Mouse (Mus musculus): ENCODE data around the gene Gtdc1. TPM values are rescaled to one million over a fixed set of nuclear protein-coding genes. Genes with fewer than 3 reads are reported as not detected.

Gtdc1 gene
- polyA plus RNA-seq, 1 experiment from 2014 or later: 17.3 TPM

DNA sequence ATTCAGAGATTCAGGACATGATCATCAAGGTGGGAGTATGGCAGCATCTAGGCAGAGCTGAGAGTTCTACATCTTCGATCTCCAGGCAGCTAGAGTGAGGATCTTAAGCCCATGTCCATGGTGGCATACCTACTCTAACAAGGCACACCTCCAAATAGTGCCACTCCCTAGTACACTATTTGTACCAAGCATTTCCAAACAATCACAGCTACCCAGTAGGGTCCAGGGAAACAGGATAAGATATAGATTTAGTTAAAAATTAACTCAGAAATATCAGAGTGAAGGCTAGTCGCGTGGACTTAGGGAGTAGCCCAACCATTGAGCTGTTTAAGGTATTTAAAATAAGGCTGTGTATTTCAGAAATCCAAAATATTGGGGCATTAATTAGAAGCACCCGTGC lies 82.0 kb downstream of the Gtdc1 start:
- no peaks in the 10 kb centered on the region for H3K4me1 ChIP-seq (replicated peaks; ENCODE audit: control insufficient read depth, insufficient read depth, low read length)
- no peak for DNase-seq (ENCODE audit: low spot score)
- H3K9me3 ChIP-seq (ENCODE audit: control insufficient read depth, low read length): no peaks in the 10 kb centered on the region
- no peak overlapping the region for H3K4me2 ChIP-seq (replicated peaks; ENCODE audit: low read depth, low read length)
- no peaks in the 10 kb centered on the region for H3K27me3 ChIP-seq (ENCODE audit: control insufficient read depth, insufficient read depth, low read length)
- H3K36me3 ChIP-seq (ENCODE audit: control insufficient read depth, insufficient read depth, low read length): no peaks in the 10 kb centered on the region
- no peak overlapping the region for H3K9ac ChIP-seq (ENCODE audit: low read depth, low read length)
- no peak overlapping the region for H3K4me3 ChIP-seq (ENCODE audit: low read depth, low read length)
- no peak for ATAC-seq (ENCODE audit: low FRiP score)
- H3K27ac ChIP-seq (ENCODE audit: low read depth, low read length): no peak overlapping the region
- WGBS: 92% methylated on average over 4 of the region's 4 CpGs

DNA sequence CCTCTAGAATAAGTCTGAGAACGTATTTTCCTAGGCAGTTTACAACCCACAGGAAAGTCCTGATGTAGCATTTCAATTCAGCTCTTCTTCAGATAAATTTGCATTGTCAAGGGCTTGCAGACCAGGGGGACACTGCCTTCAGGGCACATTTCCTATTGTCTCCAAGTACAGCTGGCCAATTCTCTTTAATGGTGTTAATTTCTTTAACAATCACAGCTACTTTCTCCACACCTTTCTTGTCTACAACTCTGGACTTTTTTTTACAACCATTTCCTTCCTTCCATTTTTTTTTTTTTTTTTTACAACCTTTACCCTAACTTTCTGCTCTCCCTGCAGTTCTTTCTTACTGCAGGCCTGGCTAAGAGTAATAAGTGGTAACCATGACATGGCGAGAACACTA lies 97.7 kb downstream of the Gtdc1 start:
- Histone ChIP-seq H3K9ac (ENCODE audit: low read depth, low read length) (no peak overlapping the region), H3K27me3 (ENCODE audit: control insufficient read depth, insufficient read depth, low read length) (no peaks in the 10 kb centered on the region), H3K4me3 (ENCODE audit: low read depth, low read length) (no peak overlapping the region), H3K27ac (ENCODE audit: low read depth, low read length) (no peak overlapping the region), H3K36me3 (ENCODE audit: control insufficient read depth, insufficient read depth, low read length) (no peaks in the 10 kb centered on the region), H3K9me3 (ENCODE audit: control insufficient read depth, low read length) (no peaks in the 10 kb centered on the region), H3K4me1 (replicated peaks; ENCODE audit: control insufficient read depth, insufficient read depth, low read length) (no peaks in the 10 kb centered on the region), H3K4me2 (replicated peaks; ENCODE audit: low read depth, low read length) (no peak overlapping the region)
- no peak for DNase-seq (ENCODE audit: low spot score)
- no peak for ATAC-seq (ENCODE audit: low FRiP score)
- 77% methylated on average over 2 of the region's 2 CpGs for WGBS

DNA sequence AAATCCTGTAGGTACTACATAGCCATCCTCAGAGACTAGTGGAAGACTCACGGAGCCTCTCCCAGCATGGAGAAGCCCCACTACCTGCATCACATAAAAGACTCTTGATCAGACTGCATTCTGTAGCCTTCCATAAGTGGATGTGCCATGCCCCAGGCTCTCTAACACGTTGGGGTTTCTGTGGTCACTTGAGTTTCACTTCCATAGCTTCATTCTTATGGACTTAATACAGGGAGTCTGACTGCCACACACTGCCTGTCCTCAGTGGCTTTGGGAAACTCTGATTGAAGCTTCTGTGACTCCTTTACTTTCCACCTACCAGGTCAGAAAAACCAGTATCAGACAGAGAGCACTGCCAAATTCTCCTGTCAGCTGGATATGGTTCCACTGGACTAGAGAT lies 98.1 kb downstream of the Gtdc1 start:
- DNase-seq (ENCODE audit: low spot score) (no peak), ATAC-seq (ENCODE audit: low FRiP score) (no peak)
- no peak overlapping the region for H3K9ac ChIP-seq (ENCODE audit: low read depth, low read length)
- no peak overlapping the region for H3K4me3 ChIP-seq (ENCODE audit: low read depth, low read length)
- no peaks in the 10 kb centered on the region for H3K4me1 ChIP-seq (replicated peaks; ENCODE audit: control insufficient read depth, insufficient read depth, low read length)
- H3K27ac ChIP-seq (ENCODE audit: low read depth, low read length): no peak overlapping the region
- H3K36me3 ChIP-seq (ENCODE audit: control insufficient read depth, insufficient read depth, low read length): no peaks in the 10 kb centered on the region
- H3K4me2 ChIP-seq (replicated peaks; ENCODE audit: low read depth, low read length): no peak overlapping the region
- no peaks in the 10 kb centered on the region for H3K27me3 ChIP-seq (ENCODE audit: control insufficient read depth, insufficient read depth, low read length)
- H3K9me3 ChIP-seq (ENCODE audit: control insufficient read depth, low read length): no peaks in the 10 kb centered on the region
- 76% methylated on average over 2 of the region's 2 CpGs for WGBS

DNA sequence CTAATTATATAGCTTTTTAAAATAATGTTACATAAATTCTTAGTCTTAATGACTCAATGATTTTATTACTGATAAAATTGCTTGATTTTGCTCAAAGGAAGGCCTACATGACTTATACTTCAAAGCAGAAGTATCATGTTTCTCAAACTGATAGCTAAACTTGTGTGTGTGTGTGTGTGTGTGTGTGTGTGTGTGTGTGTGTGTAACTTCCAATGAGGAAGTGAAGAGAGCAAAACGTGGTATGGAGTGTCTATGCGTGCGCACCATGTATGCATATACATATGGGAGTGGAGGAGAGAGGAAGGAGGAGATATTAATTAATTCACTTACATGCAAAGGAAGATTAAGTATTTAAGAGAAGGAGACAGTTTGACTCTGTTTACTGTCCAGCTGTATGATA lies 100.8 kb downstream of the Gtdc1 start:
- H3K9me3 ChIP-seq (ENCODE audit: control insufficient read depth, low read length): no peaks in the 10 kb centered on the region
- H3K4me1 ChIP-seq (replicated peaks; ENCODE audit: control insufficient read depth, insufficient read depth, low read length): no peaks in the 10 kb centered on the region
- WGBS: 95% methylated on average over 3 of the region's 3 CpGs
- H3K4me2 ChIP-seq (replicated peaks; ENCODE audit: low read depth, low read length): no peak overlapping the region
- no peak overlapping the region for H3K27ac ChIP-seq (ENCODE audit: low read depth, low read length)
- H3K9ac ChIP-seq (ENCODE audit: low read depth, low read length): no peak overlapping the region
- ATAC-seq (ENCODE audit: low FRiP score) (no peak), DNase-seq (ENCODE audit: low spot score) (no peak)
- H3K36me3 ChIP-seq (ENCODE audit: control insufficient read depth, insufficient read depth, low read length): no peaks in the 10 kb centered on the region
- no peaks in the 10 kb centered on the region for H3K27me3 ChIP-seq (ENCODE audit: control insufficient read depth, insufficient read depth, low read length)
- H3K4me3 ChIP-seq (ENCODE audit: low read depth, low read length): no peak overlapping the region

GRCm38 (mm10) chr2:44817787-44818186 lies 109.7 kb downstream of the Gtdc1 start:
- H3K27me3 ChIP-seq (ENCODE audit: control insufficient read depth, insufficient read depth, low read length): no peaks in the 10 kb centered on the region
- no peak overlapping the region for H3K9ac ChIP-seq (ENCODE audit: low read depth, low read length)
- ATAC-seq (ENCODE audit: low FRiP score): no peak
- H3K4me3 ChIP-seq (ENCODE audit: low read depth, low read length): no peak overlapping the region
- H3K4me1 ChIP-seq (replicated peaks; ENCODE audit: control insufficient read depth, insufficient read depth, low read length): no peaks in the 10 kb centered on the region
- no peak overlapping the region for H3K4me2 ChIP-seq (replicated peaks; ENCODE audit: low read depth, low read length)
- H3K27ac ChIP-seq (ENCODE audit: low read depth, low read length): no peak overlapping the region
- H3K36me3 ChIP-seq (ENCODE audit: control insufficient read depth, insufficient read depth, low read length): no peaks in the 10 kb centered on the region
- DNase-seq (ENCODE audit: low spot score): no peak
- no peaks in the 10 kb centered on the region for H3K9me3 ChIP-seq (ENCODE audit: control insufficient read depth, low read length)

- no peak overlapping the region for H3K9ac ChIP-seq (ENCODE audit: low read depth, low read length)
- no peaks in the 10 kb centered on the region for H3K36me3 ChIP-seq (ENCODE audit: control insufficient read depth, insufficient read depth, low read length)
- no peak for DNase-seq (ENCODE audit: low spot score)
- H3K27me3 ChIP-seq (ENCODE audit: control insufficient read depth, insufficient read depth, low read length): no peaks in the 10 kb centered on the region
- H3K4me3 ChIP-seq (ENCODE audit: low read depth, low read length): no peak overlapping the region
- WGBS: 79% methylated on average over 3 of the region's 3 CpGs
- no peak overlapping the region for H3K27ac ChIP-seq (ENCODE audit: low read depth, low read length)
- no peaks in the 10 kb centered on the region for H3K4me1 ChIP-seq (replicated peaks; ENCODE audit: control insufficient read depth, insufficient read depth, low read length)
- ATAC-seq (ENCODE audit: low FRiP score): no peak
- no peak overlapping the region for H3K4me2 ChIP-seq (replicated peaks; ENCODE audit: low read depth, low read length)
- H3K9me3 ChIP-seq (ENCODE audit: control insufficient read depth, low read length): no peaks in the 10 kb centered on the region
Observed at GRCm38 (mm10) chr2:44813729-44814128, 113.7 kb downstream of the Gtdc1 start.

GRCm38 (mm10) chr2:44804497-44804896 lies 123.0 kb downstream of the Gtdc1 start:
- Histone ChIP-seq H3K36me3 (ENCODE audit: control insufficient read depth, insufficient read depth, low read length) (no peaks in the 10 kb centered on the region), H3K9me3 (ENCODE audit: control insufficient read depth, low read length) (no peaks in the 10 kb centered on the region), H3K27ac (ENCODE audit: low read depth, low read length) (no peak overlapping the region), H3K4me1 (replicated peaks; ENCODE audit: control insufficient read depth, insufficient read depth, low read length) (no peaks in the 10 kb centered on the region), H3K27me3 (ENCODE audit: control insufficient read depth, insufficient read depth, low read length) (no peaks in the 10 kb centered on the region), H3K4me2 (replicated peaks; ENCODE audit: low read depth, low read length) (no peak overlapping the region), H3K9ac (ENCODE audit: low read depth, low read length) (no peak overlapping the region), H3K4me3 (ENCODE audit: low read depth, low read length) (no peak overlapping the region)
- ATAC-seq (ENCODE audit: low FRiP score) (no peak), DNase-seq (ENCODE audit: low spot score) (no peak)
- WGBS: 90% methylated on average over 6 of the region's 6 CpGs

DNA sequence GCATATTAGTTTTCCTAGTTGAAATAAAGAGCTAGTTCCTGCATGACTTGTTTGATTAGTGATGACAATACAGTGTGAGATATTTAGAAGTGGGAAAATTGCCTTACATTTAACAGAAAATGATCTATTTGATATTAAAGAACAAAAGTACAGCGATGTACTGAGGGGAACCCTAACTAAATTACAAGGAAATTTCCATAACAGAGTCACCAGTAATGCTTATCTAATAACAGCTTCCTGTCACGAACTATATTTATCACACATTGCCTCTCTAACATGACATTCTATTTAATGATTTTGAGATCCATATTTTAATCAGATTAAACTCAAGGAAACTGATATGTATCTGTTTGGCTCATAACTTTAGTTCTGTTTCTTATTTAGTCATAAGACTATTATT lies 126.1 kb downstream of the Gtdc1 start:
- Histone ChIP-seq H3K4me3 (ENCODE audit: low read depth, low read length) (no peak overlapping the region), H3K4me1 (replicated peaks; ENCODE audit: control insufficient read depth, insufficient read depth, low read length) (no peaks in the 10 kb centered on the region), H3K9ac (ENCODE audit: low read depth, low read length) (no peak overlapping the region), H3K27me3 (ENCODE audit: control insufficient read depth, insufficient read depth, low read length) (no peaks in the 10 kb centered on the region), H3K9me3 (ENCODE audit: control insufficient read depth, low read length) (no peaks in the 10 kb centered on the region), H3K36me3 (ENCODE audit: control insufficient read depth, insufficient read depth, low read length) (no peaks in the 10 kb centered on the region), H3K27ac (ENCODE audit: low read depth, low read length) (no peak overlapping the region), H3K4me2 (replicated peaks; ENCODE audit: low read depth, low read length) (no peak overlapping the region)
- WGBS: 88% methylated on average over 2 of the region's 2 CpGs
- ATAC-seq (ENCODE audit: low FRiP score): no peak
- DNase-seq (ENCODE audit: low spot score): no peak

GRCm38 (mm10) chr2:44791840-44792239 lies 135.6 kb downstream of the Gtdc1 start:
- no peak overlapping the region for H3K4me2 ChIP-seq (replicated peaks; ENCODE audit: low read depth, low read length)

More at GRCm38 (mm10) chr2:44791840-44792239, 135.6 kb downstream of the Gtdc1 start:
- no peaks in the 10 kb centered on the region for H3K27me3 ChIP-seq (ENCODE audit: control insufficient read depth, insufficient read depth, low read length)
- no peaks in the 10 kb centered on the region for H3K9me3 ChIP-seq (ENCODE audit: control insufficient read depth, low read length)
- WGBS: 90% methylated on average over 4 of the region's 4 CpGs
- no peak overlapping the region for H3K27ac ChIP-seq (ENCODE audit: low read depth, low read length)
- no peak overlapping the region for H3K9ac ChIP-seq (ENCODE audit: low read depth, low read length)
- no peak for DNase-seq (ENCODE audit: low spot score)
- no peaks in the 10 kb centered on the region for H3K36me3 ChIP-seq (ENCODE audit: control insufficient read depth, insufficient read depth, low read length)
- no peak overlapping the region for H3K4me3 ChIP-seq (ENCODE audit: low read depth, low read length)
- H3K4me1 ChIP-seq (replicated peaks; ENCODE audit: control insufficient read depth, insufficient read depth, low read length): no peaks in the 10 kb centered on the region
- no peak for ATAC-seq (ENCODE audit: low FRiP score)

Measured in hindbrain, embryonic 11.5 days (tissue).